Mouse (Mus musculus): ENCODE measurements around the gene Phlpp1. TPM values are rescaled to one million over a fixed set of nuclear protein-coding genes. Genes with fewer than 3 reads are reported as not detected.

Gene Phlpp1
- polyA plus RNA-seq, 1 experiment from 2014 or later: 10.7 TPM

- Histone ChIP-seq H3K9ac (replicated peaks; ENCODE audit: low read length) (no peak overlapping the region), H3K4me1 (ENCODE audit: control insufficient read depth, insufficient read depth, low read length) (no peaks in the 10 kb centered on the region), H3K4me3 (replicated peaks; ENCODE audit: low read depth, low read length) (no peak overlapping the region), H3K27me3 (ENCODE audit: control insufficient read depth, insufficient read depth, low read length) (no peaks in the 10 kb centered on the region), H3K27ac (replicated peaks; ENCODE audit: low read depth, low read length) (no peak overlapping the region), H3K36me3 (ENCODE audit: control insufficient read depth, insufficient read depth, low read length) (peaks cover 13% of the 10 kb centered on the region), H3K4me2 (ENCODE audit: low read length) (no peak overlapping the region), H3K9me3 (ENCODE audit: control insufficient read depth, low read length) (no peaks in the 10 kb centered on the region)
- ATAC-seq (ENCODE audit: low FRiP score, low TSS enrichment) (no peak), DNase-seq (no peak)
- WGBS: 76% methylated on average over 3 of the region's 3 CpGs
These were observed 197.8 kb downstream of the Phlpp1 start for GRCm38 (mm10) chr1:106369330-106369729.

GRCm38 (mm10) chr1:106372446-106372845 is 200.9 kb downstream of the Phlpp1 start:
- H3K36me3 ChIP-seq (ENCODE audit: control insufficient read depth, insufficient read depth, low read length): peaks cover 13% of the 10 kb centered on the region
- no peak overlapping the region for H3K27ac ChIP-seq (replicated peaks; ENCODE audit: low read depth, low read length)
- H3K4me1 ChIP-seq (ENCODE audit: control insufficient read depth, insufficient read depth, low read length): no peaks in the 10 kb centered on the region
- WGBS: 87% methylated on average over 2 of the region's 2 CpGs
- H3K9me3 ChIP-seq (ENCODE audit: control insufficient read depth, low read length): no peaks in the 10 kb centered on the region
- H3K9ac ChIP-seq (replicated peaks; ENCODE audit: low read length): no peak overlapping the region
- H3K4me3 ChIP-seq (replicated peaks; ENCODE audit: low read depth, low read length): no peak overlapping the region
- DNase-seq (no peak), ATAC-seq (ENCODE audit: low FRiP score, low TSS enrichment) (no peak)
- no peak overlapping the region for H3K4me2 ChIP-seq (ENCODE audit: low read length)
- no peaks in the 10 kb centered on the region for H3K27me3 ChIP-seq (ENCODE audit: control insufficient read depth, insufficient read depth, low read length)

- no peak overlapping the region for H3K4me3 ChIP-seq (replicated peaks; ENCODE audit: low read depth, low read length)
- H3K9ac ChIP-seq (replicated peaks; ENCODE audit: low read length): no peak overlapping the region
- no peak overlapping the region for H3K27ac ChIP-seq (replicated peaks; ENCODE audit: low read depth, low read length)
- DNase-seq: no peak
- peaks cover 13% of the 10 kb centered on the region for H3K36me3 ChIP-seq (ENCODE audit: control insufficient read depth, insufficient read depth, low read length)
- no peaks in the 10 kb centered on the region for H3K9me3 ChIP-seq (ENCODE audit: control insufficient read depth, low read length)
- no peaks in the 10 kb centered on the region for H3K4me1 ChIP-seq (ENCODE audit: control insufficient read depth, insufficient read depth, low read length)
- no peak for ATAC-seq (ENCODE audit: low FRiP score, low TSS enrichment)
- H3K4me2 ChIP-seq (ENCODE audit: low read length): no peak overlapping the region
- no peaks in the 10 kb centered on the region for H3K27me3 ChIP-seq (ENCODE audit: control insufficient read depth, insufficient read depth, low read length)
- WGBS: 93% methylated on average over 1 of the region's 1 CpGs
These were observed 202.1 kb downstream of the Phlpp1 start for GRCm38 (mm10) chr1:106373656-106374055.

GRCm38 (mm10) chr1:106374274-106374673 is 202.7 kb downstream of the Phlpp1 start:
- ATAC-seq (ENCODE audit: low FRiP score, low TSS enrichment) (no peak), DNase-seq (no peak)
- Histone ChIP-seq H3K27me3 (ENCODE audit: control insufficient read depth, insufficient read depth, low read length) (no peaks in the 10 kb centered on the region), H3K4me1 (ENCODE audit: control insufficient read depth, insufficient read depth, low read length) (no peaks in the 10 kb centered on the region), H3K4me3 (replicated peaks; ENCODE audit: low read depth, low read length) (no peak overlapping the region), H3K36me3 (ENCODE audit: control insufficient read depth, insufficient read depth, low read length) (peaks cover 9% of the 10 kb centered on the region), H3K4me2 (ENCODE audit: low read length) (no peak overlapping the region), H3K9me3 (ENCODE audit: control insufficient read depth, low read length) (no peaks in the 10 kb centered on the region), H3K27ac (replicated peaks; ENCODE audit: low read depth, low read length) (no peak overlapping the region), H3K9ac (replicated peaks; ENCODE audit: low read length) (no peak overlapping the region)
- 95% methylated on average over 2 of the region's 2 CpGs for WGBS

- DNase-seq (no peak), ATAC-seq (ENCODE audit: low FRiP score, low TSS enrichment) (no peak)
- H3K27ac ChIP-seq (replicated peaks; ENCODE audit: low read depth, low read length): no peak overlapping the region
- WGBS: 92% methylated on average over 4 of the region's 4 CpGs
- H3K4me1 ChIP-seq (ENCODE audit: control insufficient read depth, insufficient read depth, low read length): peaks cover 2% of the 10 kb centered on the region; the same call in 1 of the 2 replicates
- H3K27me3 ChIP-seq (ENCODE audit: control insufficient read depth, insufficient read depth, low read length): no peaks in the 10 kb centered on the region
- H3K36me3 ChIP-seq (ENCODE audit: control insufficient read depth, insufficient read depth, low read length): peaks cover 6% of the 10 kb centered on the region
- H3K4me3 ChIP-seq (replicated peaks; ENCODE audit: low read depth, low read length): no peak overlapping the region
- no peaks in the 10 kb centered on the region for H3K9me3 ChIP-seq (ENCODE audit: control insufficient read depth, low read length)
- H3K9ac ChIP-seq (replicated peaks; ENCODE audit: low read length): no peak overlapping the region
- no peak overlapping the region for H3K4me2 ChIP-seq (ENCODE audit: low read length)
These were observed 203.4 kb downstream of the Phlpp1 start for GRCm38 (mm10) chr1:106374971-106375370.

GRCm38 (mm10) chr1:106376003-106376402 is 204.5 kb downstream of the Phlpp1 start:
- H3K4me2 ChIP-seq (ENCODE audit: low read length): no peak overlapping the region

GRCm38 (mm10) chr1:106380465-106380864 is 208.9 kb downstream of the Phlpp1 start:
- H3K36me3 ChIP-seq (ENCODE audit: control insufficient read depth, insufficient read depth, low read length): peaks cover 3% of the 10 kb centered on the region; the same call in 1 of the 2 replicates
- no peak overlapping the region for H3K4me3 ChIP-seq (replicated peaks; ENCODE audit: low read depth, low read length)
- H3K9me3 ChIP-seq (ENCODE audit: control insufficient read depth, low read length): no peaks in the 10 kb centered on the region
- WGBS: 3% methylated on average over 1 of the region's 1 CpGs
- H3K4me1 ChIP-seq (ENCODE audit: control insufficient read depth, insufficient read depth, low read length): peaks cover 12% of the 10 kb centered on the region; the same call in 1 of the 2 replicates
- DNase-seq: peak; percentile 35
- no peaks in the 10 kb centered on the region for H3K27me3 ChIP-seq (ENCODE audit: control insufficient read depth, insufficient read depth, low read length)
- no peak overlapping the region for H3K27ac ChIP-seq (replicated peaks; ENCODE audit: low read depth, low read length)
- ATAC-seq (ENCODE audit: low FRiP score, low TSS enrichment): no peak
- no peak overlapping the region for H3K9ac ChIP-seq (replicated peaks; ENCODE audit: low read length)
- no peak overlapping the region for H3K4me2 ChIP-seq (ENCODE audit: low read length)

More at GRCm38 (mm10) chr1:106376003-106376402, 204.5 kb downstream of the Phlpp1 start:
- peaks cover 6% of the 10 kb centered on the region for H3K36me3 ChIP-seq (ENCODE audit: control insufficient read depth, insufficient read depth, low read length)
- no peaks in the 10 kb centered on the region for H3K27me3 ChIP-seq (ENCODE audit: control insufficient read depth, insufficient read depth, low read length)
- ATAC-seq (ENCODE audit: low FRiP score, low TSS enrichment) (no peak), DNase-seq (no peak)
- H3K4me3 ChIP-seq (replicated peaks; ENCODE audit: low read depth, low read length): no peak overlapping the region
- H3K4me1 ChIP-seq (ENCODE audit: control insufficient read depth, insufficient read depth, low read length): peaks cover 12% of the 10 kb centered on the region; the same call in 1 of the 2 replicates
- no peaks in the 10 kb centered on the region for H3K9me3 ChIP-seq (ENCODE audit: control insufficient read depth, low read length)
- H3K9ac ChIP-seq (replicated peaks; ENCODE audit: low read length): no peak overlapping the region
- WGBS: 91% methylated on average over 3 of the region's 3 CpGs
- no peak overlapping the region for H3K27ac ChIP-seq (replicated peaks; ENCODE audit: low read depth, low read length)

- WGBS: 87% methylated on average over 5 of the region's 5 CpGs
- DNase-seq (no peak), ATAC-seq (ENCODE audit: low FRiP score, low TSS enrichment) (no peak)
- Histone ChIP-seq H3K4me2 (ENCODE audit: low read length) (no peak overlapping the region), H3K27ac (replicated peaks; ENCODE audit: low read depth, low read length) (no peak overlapping the region), H3K36me3 (ENCODE audit: control insufficient read depth, insufficient read depth, low read length) (peaks cover 12% of the 10 kb centered on the region; the same call in 1 of the 2 replicates), H3K4me3 (replicated peaks; ENCODE audit: low read depth, low read length) (no peak overlapping the region), H3K9ac (replicated peaks; ENCODE audit: low read length) (no peak overlapping the region), H3K4me1 (ENCODE audit: control insufficient read depth, insufficient read depth, low read length) (no peaks in the 10 kb centered on the region), H3K27me3 (ENCODE audit: control insufficient read depth, insufficient read depth, low read length) (no peaks in the 10 kb centered on the region), H3K9me3 (ENCODE audit: control insufficient read depth, low read length) (no peaks in the 10 kb centered on the region)
These were observed 215.0 kb downstream of the Phlpp1 start for GRCm38 (mm10) chr1:106386542-106386941.

- Histone ChIP-seq H3K9me3 (ENCODE audit: control insufficient read depth, low read length) (no peaks in the 10 kb centered on the region), H3K9ac (replicated peaks; ENCODE audit: low read length) (no peak overlapping the region), H3K36me3 (ENCODE audit: control insufficient read depth, insufficient read depth, low read length) (peaks cover 17% of the 10 kb centered on the region), H3K4me2 (ENCODE audit: low read length) (no peak overlapping the region), H3K4me1 (ENCODE audit: control insufficient read depth, insufficient read depth, low read length) (no peaks in the 10 kb centered on the region), H3K27me3 (ENCODE audit: control insufficient read depth, insufficient read depth, low read length) (no peaks in the 10 kb centered on the region), H3K4me3 (replicated peaks; ENCODE audit: low read depth, low read length) (no peak overlapping the region), H3K27ac (replicated peaks; ENCODE audit: low read depth, low read length) (no peak overlapping the region)
- no peak for DNase-seq
- ATAC-seq (ENCODE audit: low FRiP score, low TSS enrichment): no peak
- 95% methylated on average over 4 of the region's 4 CpGs for WGBS
These were observed 215.7 kb downstream of the Phlpp1 start for GRCm38 (mm10) chr1:106387264-106387663.
